Mouse (Mus musculus): Measurements from ENCODE around the gene Plekho1. TPM values are rescaled to one million over a fixed set of nuclear protein-coding genes. Genes with fewer than 3 reads are reported as not detected.

Gene Plekho1
- polyA plus RNA-seq, 1 experiment from 2014 or later, result 82.2 TPM

- no peak for ATAC-seq (replicated peaks; ENCODE audit: insufficient number of reproducible peaks, low FRiP score, low TSS enrichment)
- WGBS (ENCODE audit: insufficient replicate concordance), result 91% methylated on average over 8 of the region's 8 CpGs
- Histone ChIP-seq H3K27ac (ENCODE audit: low read depth, low read length) (no peak overlapping the region), H3K9ac (ENCODE audit: low read depth, low read length) (no peak overlapping the region), H3K36me3 (ENCODE audit: control insufficient read depth, insufficient read depth, low read length) (peaks cover 33% of the 10 kb centered on the region), H3K4me2 (no peak overlapping the region), H3K4me1 (ENCODE audit: control insufficient read depth, insufficient read depth, low read length) (0 out of 2 replicates have a peak, but pooled peaks cover 3% of the 10 kb centered on the region), H3K4me3 (ENCODE audit: low read depth, low read length) (no peak overlapping the region), H3K9me3 (replicated peaks; ENCODE audit: control insufficient read depth, low read length) (no peaks in the 10 kb centered on the region), H3K27me3 (ENCODE audit: control insufficient read depth, insufficient read depth, low read length) (no peaks in the 10 kb centered on the region)
Observed at GRCm38 (mm10) chr3:95944742-95945141, 51.1 kb downstream of the Plekho1 start.

GRCm38 (mm10) chr3:95943226-95943625 lies 52.6 kb downstream of the Plekho1 start:
- no peaks in the 10 kb centered on the region for H3K27me3 ChIP-seq (ENCODE audit: control insufficient read depth, insufficient read depth, low read length)
- no peak overlapping the region for H3K27ac ChIP-seq (ENCODE audit: low read depth, low read length)
- H3K9me3 ChIP-seq (replicated peaks; ENCODE audit: control insufficient read depth, low read length), result no peaks in the 10 kb centered on the region
- no peak overlapping the region for H3K9ac ChIP-seq (ENCODE audit: low read depth, low read length)
- 0 out of 2 replicates have a peak, but pooled peaks cover 3% of the 10 kb centered on the region for H3K4me1 ChIP-seq (ENCODE audit: control insufficient read depth, insufficient read depth, low read length)
- H3K4me2 ChIP-seq, result no peak overlapping the region
- no peak overlapping the region for H3K4me3 ChIP-seq (ENCODE audit: low read depth, low read length)
- ATAC-seq (replicated peaks; ENCODE audit: insufficient number of reproducible peaks, low FRiP score, low TSS enrichment), result no peak
- 97% methylated on average over 7 of the region's 7 CpGs for WGBS (ENCODE audit: insufficient replicate concordance)
- peaks cover 43% of the 10 kb centered on the region for H3K36me3 ChIP-seq (ENCODE audit: control insufficient read depth, insufficient read depth, low read length)

- no peak for ATAC-seq (replicated peaks; ENCODE audit: insufficient number of reproducible peaks, low FRiP score, low TSS enrichment)
- 84% methylated on average over 6 of the region's 6 CpGs for WGBS (ENCODE audit: insufficient replicate concordance)
- Histone ChIP-seq H3K36me3 (ENCODE audit: control insufficient read depth, insufficient read depth, low read length) (peaks cover 47% of the 10 kb centered on the region), H3K27ac (ENCODE audit: low read depth, low read length) (no peak overlapping the region), H3K4me2 (no peak overlapping the region), H3K9ac (ENCODE audit: low read depth, low read length) (no peak overlapping the region), H3K27me3 (ENCODE audit: control insufficient read depth, insufficient read depth, low read length) (no peaks in the 10 kb centered on the region), H3K4me1 (ENCODE audit: control insufficient read depth, insufficient read depth, low read length) (0 out of 2 replicates have a peak, but pooled peaks cover 3% of the 10 kb centered on the region), H3K9me3 (replicated peaks; ENCODE audit: control insufficient read depth, low read length) (no peaks in the 10 kb centered on the region), H3K4me3 (ENCODE audit: low read depth, low read length) (no peak overlapping the region)
Observed at GRCm38 (mm10) chr3:95942749-95943148, 53.1 kb downstream of the Plekho1 start.

GRCm38 (mm10) chr3:95938835-95939234 lies 57.0 kb downstream of the Plekho1 start:
- 95% methylated on average over 15 of the region's 15 CpGs for WGBS (ENCODE audit: insufficient replicate concordance)

More at GRCm38 (mm10) chr3:95938835-95939234, 57.0 kb downstream of the Plekho1 start:
- no peak overlapping the region for H3K9ac ChIP-seq (ENCODE audit: low read depth, low read length)
- H3K9me3 ChIP-seq (replicated peaks; ENCODE audit: control insufficient read depth, low read length), result no peaks in the 10 kb centered on the region
- no peak overlapping the region for H3K4me3 ChIP-seq (ENCODE audit: low read depth, low read length)
- no peak overlapping the region for H3K4me2 ChIP-seq
- peaks cover 67% of the 10 kb centered on the region for H3K36me3 ChIP-seq (ENCODE audit: control insufficient read depth, insufficient read depth, low read length)
- H3K4me1 ChIP-seq (ENCODE audit: control insufficient read depth, insufficient read depth, low read length), result no peaks in the 10 kb centered on the region
- H3K27ac ChIP-seq (ENCODE audit: low read depth, low read length), result no peak overlapping the region
- H3K27me3 ChIP-seq (ENCODE audit: control insufficient read depth, insufficient read depth, low read length), result no peaks in the 10 kb centered on the region
- no peak for ATAC-seq (replicated peaks; ENCODE audit: insufficient number of reproducible peaks, low FRiP score, low TSS enrichment)

Other genes starting within 250 kb of the Plekho1 start
- 42.2 and 46.1 TPM in 2 replicates for gene Tars2, start 235.8 kb downstream of the Plekho1 start, polyA plus RNA-seq (2014; fragmentation: Nextera tagmentation; extraction: Ambion mirVana)
- 20.5 and 25.0 TPM in 2 replicates for gene Rprd2, start 177.1 kb downstream of the Plekho1 start, polyA plus RNA-seq (2014; fragmentation: Nextera tagmentation; extraction: Ambion mirVana)
- gene Prpf3, start 140.1 kb downstream of the Plekho1 start, polyA plus RNA-seq (2014; fragmentation: Nextera tagmentation; extraction: Ambion mirVana), result 40.5 and 40.6 TPM in 2 replicates
- 386 and 410 TPM in 2 replicates for gene Mrps21, start 124.5 kb downstream of the Plekho1 start, polyA plus RNA-seq (2014; fragmentation: Nextera tagmentation; extraction: Ambion mirVana)
- 5.9 and 7.1 TPM in 2 replicates for gene Ciart, start 113.8 kb downstream of the Plekho1 start, polyA plus RNA-seq (2014; fragmentation: Nextera tagmentation; extraction: Ambion mirVana)
- gene BC028528, start 104.0 kb downstream of the Plekho1 start, polyA plus RNA-seq (2014; fragmentation: Nextera tagmentation; extraction: Ambion mirVana), result 29.3 and 29.5 TPM in 2 replicates
- gene Aph1a, start 102.0 kb downstream of the Plekho1 start, polyA plus RNA-seq (2014; fragmentation: Nextera tagmentation; extraction: Ambion mirVana), result 25.9 and 42.4 TPM in 2 replicates
- 39.0 and 39.1 TPM in 2 replicates for gene Car14, start 91.3 kb downstream of the Plekho1 start, polyA plus RNA-seq (2014; fragmentation: Nextera tagmentation; extraction: Ambion mirVana)
- 71.0 and 88.5 TPM in 2 replicates for gene Anp32e, start 66.8 kb downstream of the Plekho1 start, polyA plus RNA-seq (2014; fragmentation: Nextera tagmentation; extraction: Ambion mirVana)
- gene Vps45, start 62.5 kb upstream of the Plekho1 start, polyA plus RNA-seq (2014; fragmentation: Nextera tagmentation; extraction: Ambion mirVana), result 20.4 and 23.9 TPM in 2 replicates
- 8.7 and 9.3 TPM in 2 replicates for gene Otud7b, start 108.5 kb upstream of the Plekho1 start, polyA plus RNA-seq (2014; fragmentation: Nextera tagmentation; extraction: Ambion mirVana)
- gene Mtmr11, start 166.0 kb upstream of the Plekho1 start, polyA plus RNA-seq (2014; fragmentation: Nextera tagmentation; extraction: Ambion mirVana), result 8.6 and 10.4 TPM in 2 replicates
- gene Sf3b4, start 176.3 kb upstream of the Plekho1 start, polyA plus RNA-seq (2014; fragmentation: Nextera tagmentation; extraction: Ambion mirVana), result 119 and 126 TPM in 2 replicates
- gene Sv2a, start 185.2 kb upstream of the Plekho1 start, polyA plus RNA-seq (2014; fragmentation: Nextera tagmentation; extraction: Ambion mirVana), result 12.3 and 18.6 TPM in 2 replicates
- gene Bola1, start 223.7 kb upstream of the Plekho1 start, polyA plus RNA-seq (2014; fragmentation: Nextera tagmentation; extraction: Ambion mirVana), result 47.5 and 49.6 TPM in 2 replicates
- gene Hist2h2ab, start 223.9 kb upstream of the Plekho1 start, polyA plus RNA-seq (2014; fragmentation: Nextera tagmentation; extraction: Ambion mirVana), result not detected in 2 replicates
- 3.6 and 5.5 TPM in 2 replicates for gene Hist2h2ac, start 224.9 kb upstream of the Plekho1 start, polyA plus RNA-seq (2014; fragmentation: Nextera tagmentation; extraction: Ambion mirVana)
- 3.3 and 5.4 TPM in 2 replicates for gene Hist2h2be, start 225.1 kb upstream of the Plekho1 start, polyA plus RNA-seq (2014; fragmentation: Nextera tagmentation; extraction: Ambion mirVana)
- gene Hist2h3c2, start 243.1 kb upstream of the Plekho1 start, polyA plus RNA-seq (2014; fragmentation: Nextera tagmentation; extraction: Ambion mirVana), result 1.8 and 2.6 TPM in 2 replicates
- 17.2 and 27.4 TPM in 2 replicates for gene Hist2h2aa2, start 244.3 kb upstream of the Plekho1 start, polyA plus RNA-seq (2014; fragmentation: Nextera tagmentation; extraction: Ambion mirVana)
- 7.9 and 13.4 TPM in 2 replicates for gene Hist2h2aa1, start 249.5 kb upstream of the Plekho1 start, polyA plus RNA-seq (2014; fragmentation: Nextera tagmentation; extraction: Ambion mirVana)